Mouse (Mus musculus): ENCODE measurements around the gene Sgpp2. TPM values are rescaled to one million over a fixed set of nuclear protein-coding genes. Genes with fewer than 3 reads are reported as not detected.

Sgpp2 gene
- polyA plus RNA-seq, 1 experiment from 2014 or later, result 2.5 TPM

DNA sequence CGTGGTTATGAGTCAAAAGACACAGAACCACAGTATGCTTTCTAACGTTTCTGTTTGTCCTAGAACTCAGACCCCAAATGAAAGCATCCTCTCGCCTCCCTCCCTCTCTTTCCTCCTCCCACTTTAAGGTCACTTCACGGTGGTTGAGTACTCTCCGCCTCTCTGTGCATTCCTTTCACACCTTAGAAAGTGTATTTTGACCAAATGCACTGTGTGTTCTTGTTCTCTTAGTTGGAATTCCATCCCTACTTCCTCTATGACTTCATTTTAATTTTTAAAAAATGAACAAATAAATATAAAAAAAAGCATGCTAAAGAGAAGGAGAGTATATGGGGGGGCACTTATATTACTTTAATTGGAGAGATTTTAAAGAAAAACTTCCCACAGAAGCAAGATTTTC, 30.4 kb downstream of the Sgpp2 start:
- H3K27me3 ChIP-seq, result peaks cover 4% of the 10 kb centered on the region; the same call in 1 of the 2 replicates
- H3K4me2 ChIP-seq (replicated peaks), result no peak overlapping the region
- H3K4me1 ChIP-seq, result no peaks in the 10 kb centered on the region
- no peaks in the 10 kb centered on the region for H3K36me3 ChIP-seq
- no peaks in the 10 kb centered on the region for H3K9me3 ChIP-seq (replicated peaks)
- no peak for ATAC-seq (ENCODE audit: low FRiP score)
- WGBS, result 61% methylated on average over 5 of the region's 5 CpGs
- no peak overlapping the region for H3K4me3 ChIP-seq
- no peak overlapping the region for H3K9ac ChIP-seq
- no peak overlapping the region for H3K27ac ChIP-seq

- H3K9ac ChIP-seq, result no peak overlapping the region
- ATAC-seq (ENCODE audit: low FRiP score), result no peak
- no peaks in the 10 kb centered on the region for H3K27me3 ChIP-seq
- no peaks in the 10 kb centered on the region for H3K9me3 ChIP-seq (replicated peaks)
- H3K4me1 ChIP-seq, result no peaks in the 10 kb centered on the region
- WGBS, result 92% methylated on average over 12 of the region's 12 CpGs
- no peak overlapping the region for H3K27ac ChIP-seq
- H3K36me3 ChIP-seq, result no peaks in the 10 kb centered on the region
- no peak overlapping the region for H3K4me2 ChIP-seq (replicated peaks)
- no peak overlapping the region for H3K4me3 ChIP-seq
Observed at GRCm38 (mm10) chr1:78347317-78347806, 37.2 kb downstream of the Sgpp2 start.

DNA sequence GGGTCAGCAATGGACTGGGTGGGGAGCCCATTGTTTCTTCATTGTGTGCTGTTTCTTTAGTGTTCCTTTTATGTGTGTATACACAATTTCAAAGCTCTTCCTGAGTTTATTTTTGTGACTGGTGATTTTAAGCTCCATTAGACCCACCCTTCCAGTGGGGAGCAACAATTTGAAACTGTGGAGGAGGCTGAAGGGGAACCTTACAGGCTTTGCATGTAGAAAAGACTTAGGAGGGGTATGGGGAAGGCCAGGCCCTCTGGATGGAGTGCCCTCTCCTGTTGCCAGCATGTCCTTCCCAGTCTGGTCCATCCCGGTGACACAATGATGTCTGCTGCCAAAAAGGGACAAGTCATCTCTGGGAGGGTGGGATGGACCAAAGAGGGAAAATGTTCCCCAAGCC, 39.1 kb downstream of the Sgpp2 start:
- no peak overlapping the region for H3K4me3 ChIP-seq
- no peak for ATAC-seq (ENCODE audit: low FRiP score)
- no peaks in the 10 kb centered on the region for H3K9me3 ChIP-seq (replicated peaks)

DNA sequence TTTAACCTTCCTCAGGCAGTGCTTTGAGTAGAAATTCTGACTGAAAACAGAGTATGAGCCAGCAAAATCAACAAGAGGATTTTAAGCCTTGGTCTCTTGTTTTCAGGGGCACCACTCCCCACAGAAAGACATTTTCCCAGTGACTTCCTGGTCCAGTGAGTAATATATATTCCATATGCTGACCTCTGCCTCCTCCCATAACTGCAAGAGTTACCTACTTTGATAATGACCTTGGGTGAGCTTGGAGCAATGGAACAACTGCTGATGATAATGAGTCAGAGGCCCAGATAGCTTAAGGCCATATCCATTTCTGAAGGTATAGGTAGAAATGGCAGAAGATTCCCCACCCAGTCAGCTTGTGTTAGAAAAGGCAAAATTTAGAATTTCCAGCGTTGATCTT, 43.1 kb downstream of the Sgpp2 start:
- H3K9me3 ChIP-seq (replicated peaks), result no peaks in the 10 kb centered on the region
- ATAC-seq (ENCODE audit: low FRiP score), result no peak
- no peak overlapping the region for H3K4me2 ChIP-seq (replicated peaks)
- H3K27ac ChIP-seq, result no peak overlapping the region
- no peaks in the 10 kb centered on the region for H3K4me1 ChIP-seq
- 79% methylated on average over 1 of the region's 1 CpGs for WGBS
- 0 out of 2 replicates have a peak, but pooled peaks cover 3% of the 10 kb centered on the region for H3K27me3 ChIP-seq
- H3K9ac ChIP-seq, result no peak overlapping the region
- no peak overlapping the region for H3K4me3 ChIP-seq
- no peaks in the 10 kb centered on the region for H3K36me3 ChIP-seq

More for the DNA sequence above, 39.1 kb downstream of the Sgpp2 start:
- Histone ChIP-seq H3K4me2 (replicated peaks) (no peak overlapping the region), H3K27ac (no peak overlapping the region), H3K4me1 (no peaks in the 10 kb centered on the region), H3K27me3 (no peaks in the 10 kb centered on the region), H3K36me3 (no peaks in the 10 kb centered on the region), H3K9ac (no peak overlapping the region)
- WGBS, result 73% methylated on average over 1 of the region's 1 CpGs

GRCm38 (mm10) chr1:78355123-78355522, 45.0 kb downstream of the Sgpp2 start:
- ATAC-seq (ENCODE audit: low FRiP score), result no peak
- Histone ChIP-seq H3K27ac (no peak overlapping the region), H3K4me1 (no peaks in the 10 kb centered on the region), H3K4me3 (no peak overlapping the region), H3K9me3 (replicated peaks) (no peaks in the 10 kb centered on the region), H3K27me3 (0 out of 2 replicates have a peak, but pooled peaks cover 3% of the 10 kb centered on the region), H3K9ac (no peak overlapping the region), H3K36me3 (no peaks in the 10 kb centered on the region), H3K4me2 (replicated peaks) (no peak overlapping the region)
- WGBS, result 36% methylated on average over 4 of the region's 4 CpGs

GRCm38 (mm10) chr1:78357415-78357814, 47.3 kb downstream of the Sgpp2 start:
- Histone ChIP-seq H3K9ac (no peak overlapping the region), H3K4me1 (no peaks in the 10 kb centered on the region), H3K9me3 (replicated peaks) (no peaks in the 10 kb centered on the region), H3K36me3 (no peaks in the 10 kb centered on the region), H3K27ac (no peak overlapping the region), H3K4me2 (replicated peaks) (no peak overlapping the region), H3K4me3 (no peak overlapping the region), H3K27me3 (0 out of 2 replicates have a peak, but pooled peaks cover 3% of the 10 kb centered on the region)
- no peak for ATAC-seq (ENCODE audit: low FRiP score)
- 89% methylated on average over 4 of the region's 4 CpGs for whole genome bisulfite sequencing

- H3K36me3 ChIP-seq, result no peaks in the 10 kb centered on the region
- no peak overlapping the region for H3K4me3 ChIP-seq
- H3K27ac ChIP-seq, result no peak overlapping the region
- WGBS, result 78% methylated on average over 1 of the region's 1 CpGs
- no peak overlapping the region for H3K9ac ChIP-seq
- no peak overlapping the region for H3K4me2 ChIP-seq (replicated peaks)
- peaks cover 4% of the 10 kb centered on the region; the same call in 1 of the 2 replicates for H3K27me3 ChIP-seq
- no peak for ATAC-seq (ENCODE audit: low FRiP score)
- no peaks in the 10 kb centered on the region for H3K4me1 ChIP-seq
- H3K9me3 ChIP-seq (replicated peaks), result no peaks in the 10 kb centered on the region
Observed at GRCm38 (mm10) chr1:78357868-78358267, 47.7 kb downstream of the Sgpp2 start.

- no peak for ATAC-seq (ENCODE audit: low FRiP score)
- no peak overlapping the region for H3K9ac ChIP-seq
- 63% methylated on average over 13 of the region's 13 CpGs for WGBS
- peaks cover 5% of the 10 kb centered on the region; the same call in 1 of the 2 replicates for H3K27me3 ChIP-seq
- no peaks in the 10 kb centered on the region for H3K4me1 ChIP-seq
- H3K4me3 ChIP-seq, result no peak overlapping the region
- H3K36me3 ChIP-seq, result no peaks in the 10 kb centered on the region
- no peak overlapping the region for H3K4me2 ChIP-seq (replicated peaks)
- no peak overlapping the region for H3K27ac ChIP-seq
- no peaks in the 10 kb centered on the region for H3K9me3 ChIP-seq (replicated peaks)
Observed at GRCm38 (mm10) chr1:78363965-78364889, 54.1 kb downstream of the Sgpp2 start.

- Histone ChIP-seq H3K9me3 (replicated peaks) (0 out of 2 replicates have a peak, but pooled peaks cover 7% of the 10 kb centered on the region), H3K27me3 (peaks cover 5% of the 10 kb centered on the region; the same call in 1 of the 2 replicates), H3K4me2 (replicated peaks) (no peak overlapping the region), H3K27ac (no peak overlapping the region), H3K36me3 (no peaks in the 10 kb centered on the region), H3K9ac (no peak overlapping the region), H3K4me1 (0 out of 2 replicates have a peak, but pooled peaks cover 3% of the 10 kb centered on the region), H3K4me3 (no peak overlapping the region)
- ATAC-seq (ENCODE audit: low FRiP score), result no peak
- WGBS, result 72% methylated on average over 5 of the region's 5 CpGs
Observed at GRCm38 (mm10) chr1:78367806-78368205, 57.7 kb downstream of the Sgpp2 start.

GRCm38 (mm10) chr1:78370121-78370520, 60.0 kb downstream of the Sgpp2 start:
- no peak overlapping the region for H3K4me2 ChIP-seq (replicated peaks)
- H3K27me3 ChIP-seq, result no peaks in the 10 kb centered on the region
- H3K9me3 ChIP-seq (replicated peaks), result 0 out of 2 replicates have a peak, but pooled peaks cover 11% of the 10 kb centered on the region
- no peak overlapping the region for H3K9ac ChIP-seq
- H3K27ac ChIP-seq, result no peak overlapping the region
- WGBS, result 61% methylated on average over 6 of the region's 6 CpGs
- no peak overlapping the region for H3K4me3 ChIP-seq
- ATAC-seq (ENCODE audit: low FRiP score), result no peak
- H3K36me3 ChIP-seq, result no peaks in the 10 kb centered on the region
- 0 out of 2 replicates have a peak, but pooled peaks cover 3% of the 10 kb centered on the region for H3K4me1 ChIP-seq

DNA sequence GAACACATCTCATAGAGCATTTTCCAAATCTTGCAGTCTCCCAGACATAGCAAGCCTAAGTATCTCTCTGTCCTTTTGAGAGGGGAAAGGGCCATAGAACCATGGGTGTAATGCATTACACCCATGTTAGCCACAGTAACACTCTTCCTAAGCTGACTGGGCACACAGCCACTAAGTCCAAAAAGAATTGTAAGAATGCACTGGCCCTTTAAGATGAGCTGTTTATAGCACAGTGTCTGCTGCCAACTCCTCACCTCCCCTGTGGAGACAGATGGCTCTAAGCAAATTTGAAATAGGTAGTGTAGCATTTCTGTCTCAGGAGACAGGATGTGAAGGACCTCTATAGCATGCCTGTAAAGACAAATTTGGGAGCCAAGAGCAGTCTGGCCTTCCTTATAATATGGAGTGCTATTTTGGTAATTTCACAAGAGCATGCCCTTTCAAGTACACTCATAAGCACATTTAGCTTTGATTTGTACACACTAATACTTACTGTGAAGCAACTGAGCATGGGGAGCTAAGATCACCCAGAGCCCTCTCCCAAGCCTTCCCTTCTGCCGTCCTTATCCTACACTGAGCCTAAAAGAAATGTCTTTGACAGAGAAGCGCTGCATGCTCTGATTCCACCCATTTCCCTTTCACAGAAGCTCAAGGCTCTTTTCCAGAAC, 61.6 kb downstream of the Sgpp2 start:
- ATAC-seq (ENCODE audit: low FRiP score), result no peak
- H3K27me3 ChIP-seq, result no peaks in the 10 kb centered on the region
- no peak overlapping the region for H3K27ac ChIP-seq
- 81% methylated on average over 2 of the region's 2 CpGs for WGBS
- H3K4me2 ChIP-seq (replicated peaks), result no peak overlapping the region
- no peak overlapping the region for H3K4me3 ChIP-seq
- no peak overlapping the region for H3K9ac ChIP-seq
- 0 out of 2 replicates have a peak, but pooled peaks cover 3% of the 10 kb centered on the region for H3K4me1 ChIP-seq
- H3K9me3 ChIP-seq (replicated peaks), result 0 out of 2 replicates have a peak, but pooled peaks cover 11% of the 10 kb centered on the region
- no peaks in the 10 kb centered on the region for H3K36me3 ChIP-seq

GRCm38 (mm10) chr1:78372316-78372715, 62.2 kb downstream of the Sgpp2 start:
- H3K9me3 ChIP-seq (replicated peaks), result 0 out of 2 replicates have a peak, but pooled peaks cover 11% of the 10 kb centered on the region
- H3K27me3 ChIP-seq, result no peaks in the 10 kb centered on the region
- H3K36me3 ChIP-seq, result no peaks in the 10 kb centered on the region
- H3K27ac ChIP-seq, result no peak overlapping the region
- H3K9ac ChIP-seq, result no peak overlapping the region
- no peak for ATAC-seq (ENCODE audit: low FRiP score)
- no peak overlapping the region for H3K4me2 ChIP-seq (replicated peaks)
- 0 out of 2 replicates have a peak, but pooled peaks cover 3% of the 10 kb centered on the region for H3K4me1 ChIP-seq
- 96% methylated on average over 9 of the region's 9 CpGs for WGBS
- no peak overlapping the region for H3K4me3 ChIP-seq
